Mouse (Mus musculus): ENCODE results near the gene Tnfsf13. TPM values are rescaled to one million over a fixed set of nuclear protein-coding genes. Genes with fewer than 3 reads are reported as not detected.
A peak's percentile ranks its signal among the peaks of the same experiment; 100 is the strongest.
"Not testable (repeated sequence)": the region's sequence is repeated elsewhere in the genome, so short reads cannot be mapped to it uniquely, and the experiment has no call there.

Gene Tnfsf13
- polyA plus RNA-seq (2014; fragmentation: Nextera tagmentation; extraction: Ambion mirVana) = 0.20 and 0.55 TPM in 2 replicates

DNA sequence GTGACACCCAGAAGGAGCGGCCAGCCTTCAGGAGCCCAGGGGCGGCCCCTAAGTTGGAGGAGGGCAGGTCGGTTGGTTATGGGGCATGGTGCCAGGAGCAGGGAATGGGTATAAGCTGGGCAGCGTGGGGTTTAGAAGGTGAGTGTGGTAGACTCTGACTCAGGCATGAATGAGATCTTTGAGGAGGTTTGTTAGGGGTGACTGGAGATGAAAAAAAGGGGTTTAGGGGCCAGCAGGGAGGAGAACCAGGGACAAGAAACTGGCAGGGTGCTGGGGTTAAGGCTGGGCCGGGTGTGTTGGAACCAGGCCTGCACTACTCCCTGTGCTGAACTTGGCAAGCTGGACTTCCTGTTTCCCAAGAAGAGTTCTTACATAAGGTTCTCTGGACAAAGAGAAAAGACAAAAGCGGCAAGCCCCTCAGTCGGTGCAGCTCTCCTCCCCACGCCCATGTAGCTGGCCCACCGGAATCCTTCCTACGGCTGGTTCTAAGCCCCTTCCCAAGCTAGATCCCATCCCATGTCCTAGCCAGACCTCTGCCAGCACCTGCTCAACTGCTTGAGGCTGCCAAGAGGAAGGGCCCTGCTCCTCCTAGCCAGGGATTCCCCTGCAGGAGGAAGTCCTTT, at the start of gene Tnfsf13:
Gene Tnfsf13, minus strand, starts transcription at position 259 of the 623 bp plus-strand sequence.
- peak within 1 kb of the TSS; percentile 68; the same call in 1 of the 2 replicates for H3K27ac ChIP-seq
- peak within 1 kb of the TSS; percentile 41; the same call in 1 of the 2 replicates for H3K9ac ChIP-seq
- H3K4me2 ChIP-seq (replicated peaks) = no peak within 1 kb of the TSS; the same call in 1 of the 2 replicates
- 47% methylated on average over 10 of the region's 10 CpGs for WGBS
- H3K36me3 ChIP-seq (replicated peaks; ENCODE audit: control insufficient read depth, insufficient read depth) = no peaks in the 10 kb centered on the region
- H3K4me1 ChIP-seq (replicated peaks; ENCODE audit: control insufficient read depth, insufficient read depth, low read length) = peaks cover 17% of the 10 kb centered on the region
- DNase-seq (ENCODE audit: low spot score) = no peak
- no peaks in the 10 kb centered on the region for H3K9me3 ChIP-seq (ENCODE audit: control insufficient read depth, low read length)
- ATAC-seq (ENCODE audit: low FRiP score) = no peak
- H3K27me3 ChIP-seq (ENCODE audit: control insufficient read depth, insufficient read depth, low read length) = no peaks in the 10 kb centered on the region
- H3K4me3 ChIP-seq (replicated peaks; ENCODE audit: low read length) = no peak within 1 kb of the TSS

DNA sequence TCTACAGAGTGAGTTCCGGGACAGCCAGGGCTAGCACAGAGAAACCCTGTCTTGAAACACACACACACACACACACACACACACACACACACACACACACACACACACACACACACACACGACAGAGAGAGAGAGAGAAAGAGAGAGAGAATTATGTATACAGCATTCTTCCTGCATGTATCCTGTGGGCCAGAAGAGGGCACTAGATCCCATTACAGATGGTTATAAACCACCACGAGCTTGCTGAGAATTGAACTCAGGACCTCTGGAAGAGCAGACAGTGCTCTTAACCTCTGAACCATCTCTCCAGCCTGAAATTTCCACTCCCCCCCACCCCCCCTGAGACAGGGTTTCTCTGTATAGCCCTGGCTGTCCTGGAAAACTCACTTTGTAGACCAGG, 45.8 kb upstream of the Tnfsf13 start:
- not testable (repeated sequence) for H3K27ac ChIP-seq; H3K4me2 ChIP-seq (replicated peaks); ATAC-seq (ENCODE audit: low FRiP score); H3K27me3 ChIP-seq (ENCODE audit: control insufficient read depth, insufficient read depth, low read length); H3K4me3 ChIP-seq (replicated peaks; ENCODE audit: low read length); DNase-seq (ENCODE audit: low spot score); H3K9ac ChIP-seq; H3K4me1 ChIP-seq (replicated peaks; ENCODE audit: control insufficient read depth, insufficient read depth, low read length); H3K9me3 ChIP-seq (ENCODE audit: control insufficient read depth, low read length)
- H3K36me3 ChIP-seq (replicated peaks; ENCODE audit: control insufficient read depth, insufficient read depth) = peaks cover 32% of the 10 kb centered on the region
- whole genome bisulfite sequencing = 96% methylated on average over 2 of the region's 3 CpGs

DNA sequence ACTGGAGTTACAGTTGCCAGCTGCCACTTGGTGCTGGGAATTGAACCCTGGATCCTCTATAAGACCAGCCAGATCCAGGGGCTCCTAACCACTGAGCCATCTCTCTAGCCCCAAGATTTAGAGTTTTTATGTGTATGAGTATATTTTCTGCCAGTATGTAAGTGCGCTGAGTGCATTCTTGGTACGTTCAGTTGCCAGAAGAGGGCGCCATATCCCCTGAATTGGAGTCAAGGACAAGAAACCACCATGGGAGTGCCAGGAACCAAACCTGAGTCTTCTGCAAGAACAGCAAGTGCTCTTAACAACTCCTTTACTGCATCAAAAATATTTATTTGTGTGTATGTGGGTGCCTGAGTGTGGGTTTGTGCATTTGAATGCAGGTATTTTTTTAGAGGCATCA, 43.5 kb upstream of the Tnfsf13 start:
- Histone ChIP-seq H3K27me3 (ENCODE audit: control insufficient read depth, insufficient read depth, low read length) (no peaks in the 10 kb centered on the region), H3K36me3 (replicated peaks; ENCODE audit: control insufficient read depth, insufficient read depth) (peaks cover 8% of the 10 kb centered on the region)
- 22% methylated on average over 3 of the region's 3 CpGs for WGBS

DNA sequence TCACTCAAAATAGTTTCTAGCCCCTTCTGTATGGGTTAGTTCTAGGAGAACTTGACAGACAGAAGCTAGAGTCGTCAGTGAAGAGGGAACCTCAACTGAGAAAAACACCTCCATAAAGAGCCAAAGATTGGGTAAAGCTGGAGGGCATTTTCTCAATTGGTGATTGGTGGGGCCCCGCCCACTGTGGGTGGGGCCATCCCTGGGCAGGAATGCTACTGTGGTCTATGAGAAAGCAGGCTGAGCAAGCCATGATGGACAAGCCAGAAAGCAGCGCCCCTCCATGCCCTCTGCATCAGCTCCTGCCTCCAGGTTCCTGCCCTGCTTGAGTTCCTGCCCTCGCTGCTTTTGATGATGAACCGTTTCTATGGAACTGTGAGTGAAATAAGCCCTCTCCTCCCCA, 40.4 kb upstream of the Tnfsf13 start:
- Histone ChIP-seq H3K4me1 (replicated peaks; ENCODE audit: control insufficient read depth, insufficient read depth, low read length) (no peaks in the 10 kb centered on the region), H3K27me3 (ENCODE audit: control insufficient read depth, insufficient read depth, low read length) (no peaks in the 10 kb centered on the region), H3K9ac (no peak overlapping the region), H3K4me2 (replicated peaks) (no peak overlapping the region), H3K36me3 (replicated peaks; ENCODE audit: control insufficient read depth, insufficient read depth) (no peaks in the 10 kb centered on the region), H3K9me3 (ENCODE audit: control insufficient read depth, low read length) (no peaks in the 10 kb centered on the region), H3K27ac (no peak overlapping the region), H3K4me3 (replicated peaks; ENCODE audit: low read length) (no peak overlapping the region)
- DNase-seq (ENCODE audit: low spot score) = no peak
- WGBS = 41% methylated on average over 5 of the region's 5 CpGs
- no peak for ATAC-seq (ENCODE audit: low FRiP score)

More for the DNA sequence above, 43.5 kb upstream of the Tnfsf13 start:
- no peak overlapping the region for H3K27ac ChIP-seq
- H3K4me3 ChIP-seq (replicated peaks; ENCODE audit: low read length) = no peak overlapping the region
- ATAC-seq (ENCODE audit: low FRiP score) (no peak), DNase-seq (ENCODE audit: low spot score) (peak; percentile 50)
- no peak overlapping the region for H3K4me2 ChIP-seq (replicated peaks)
- H3K4me1 ChIP-seq (replicated peaks; ENCODE audit: control insufficient read depth, insufficient read depth, low read length) = no peaks in the 10 kb centered on the region
- H3K9ac ChIP-seq = no peak overlapping the region
- H3K9me3 ChIP-seq (ENCODE audit: control insufficient read depth, low read length) = no peaks in the 10 kb centered on the region

DNA sequence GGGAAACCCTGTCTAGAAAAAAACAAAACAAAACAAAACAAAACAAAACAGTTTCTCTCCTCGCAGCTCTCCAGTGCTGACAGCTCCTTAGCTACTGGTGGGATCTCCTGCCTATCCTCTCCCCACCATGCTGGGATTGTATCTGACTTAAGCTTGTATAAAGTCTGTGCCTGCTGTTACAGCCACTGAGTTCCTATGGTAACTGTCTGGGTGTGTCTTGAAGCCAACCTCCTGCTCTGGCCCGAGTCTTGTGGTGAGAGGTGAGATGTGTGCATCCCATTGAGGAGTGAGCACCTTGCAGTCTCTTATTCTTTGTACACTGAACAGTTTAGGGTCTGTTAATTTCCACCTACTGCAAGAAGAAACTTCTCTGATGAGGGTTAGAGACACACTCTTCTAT, 37.5 kb upstream of the Tnfsf13 start:
- no peaks in the 10 kb centered on the region for H3K9me3 ChIP-seq (ENCODE audit: control insufficient read depth, low read length)
- no peak overlapping the region for H3K27ac ChIP-seq
- H3K4me1 ChIP-seq (replicated peaks; ENCODE audit: control insufficient read depth, insufficient read depth, low read length) = 0 out of 2 replicates have a peak, but pooled peaks cover 3% of the 10 kb centered on the region
- no peak overlapping the region for H3K4me3 ChIP-seq (replicated peaks; ENCODE audit: low read length)
- DNase-seq (ENCODE audit: low spot score) (no peak), ATAC-seq (ENCODE audit: low FRiP score) (no peak)
- no peak overlapping the region for H3K9ac ChIP-seq
- H3K36me3 ChIP-seq (replicated peaks; ENCODE audit: control insufficient read depth, insufficient read depth) = no peaks in the 10 kb centered on the region
- WGBS = 53% methylated on average over 2 of the region's 2 CpGs
- no peaks in the 10 kb centered on the region for H3K27me3 ChIP-seq (ENCODE audit: control insufficient read depth, insufficient read depth, low read length)
- no peak overlapping the region for H3K4me2 ChIP-seq (replicated peaks)

DNA sequence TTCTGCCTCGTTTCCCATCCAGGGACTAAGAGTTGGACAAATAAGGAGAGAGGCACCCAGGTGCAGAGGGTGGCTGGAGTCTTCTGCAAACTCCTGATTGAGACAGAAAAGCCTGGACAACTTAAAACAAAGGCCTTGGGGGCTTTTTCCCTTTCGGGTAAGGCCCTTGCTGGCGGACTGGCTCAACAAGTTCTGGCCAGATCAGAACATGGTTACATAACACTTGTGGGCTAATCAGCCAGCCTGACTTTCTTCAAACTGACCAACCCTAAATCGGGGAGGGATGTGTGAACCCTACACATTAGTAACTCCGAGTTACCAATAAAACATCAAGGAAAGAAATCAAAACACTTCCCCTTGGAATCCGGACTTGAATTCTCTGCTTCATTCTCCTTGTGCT, 35.3 kb upstream of the Tnfsf13 start:
- Histone ChIP-seq H3K9me3 (ENCODE audit: control insufficient read depth, low read length) (no peaks in the 10 kb centered on the region), H3K36me3 (replicated peaks; ENCODE audit: control insufficient read depth, insufficient read depth) (no peaks in the 10 kb centered on the region), H3K27ac (no peak overlapping the region), H3K4me1 (replicated peaks; ENCODE audit: control insufficient read depth, insufficient read depth, low read length) (0 out of 2 replicates have a peak, but pooled peaks cover 3% of the 10 kb centered on the region), H3K27me3 (ENCODE audit: control insufficient read depth, insufficient read depth, low read length) (no peaks in the 10 kb centered on the region), H3K4me3 (replicated peaks; ENCODE audit: low read length) (no peak overlapping the region), H3K4me2 (replicated peaks) (no peak overlapping the region), H3K9ac (no peak overlapping the region)
- ATAC-seq (ENCODE audit: low FRiP score) = no peak
- 88% methylated on average over 6 of the region's 6 CpGs for WGBS
- no peak for DNase-seq (ENCODE audit: low spot score)

DNA sequence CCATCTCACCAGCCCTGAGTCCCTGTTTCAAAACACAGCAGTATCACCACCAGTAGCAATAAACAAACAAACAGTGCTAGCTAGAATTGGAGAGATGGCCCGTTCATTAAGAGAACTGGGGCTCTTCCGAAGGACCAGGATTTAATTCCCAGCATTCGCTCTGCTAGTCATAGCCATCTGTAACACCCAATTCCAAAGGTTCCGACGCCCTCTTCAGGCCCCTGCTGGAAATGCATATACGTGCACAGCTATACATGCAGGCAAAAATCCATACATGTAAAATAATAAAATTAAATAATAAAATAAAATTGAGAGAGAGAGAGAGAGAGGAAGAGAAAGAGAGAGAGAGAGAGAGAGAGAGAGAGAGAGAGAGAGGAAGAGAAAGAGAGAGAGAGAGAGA, 33.8 kb upstream of the Tnfsf13 start:
- 72% methylated on average over 6 of the region's 6 CpGs for WGBS
- Histone ChIP-seq H3K27me3 (ENCODE audit: control insufficient read depth, insufficient read depth, low read length) (no peaks in the 10 kb centered on the region), H3K4me1 (replicated peaks; ENCODE audit: control insufficient read depth, insufficient read depth, low read length) (0 out of 2 replicates have a peak, but pooled peaks cover 3% of the 10 kb centered on the region), H3K9ac (no peak overlapping the region), H3K9me3 (ENCODE audit: control insufficient read depth, low read length) (no peaks in the 10 kb centered on the region), H3K27ac (no peak overlapping the region), H3K4me3 (replicated peaks; ENCODE audit: low read length) (no peak overlapping the region), H3K36me3 (replicated peaks; ENCODE audit: control insufficient read depth, insufficient read depth) (no peaks in the 10 kb centered on the region), H3K4me2 (replicated peaks) (no peak overlapping the region)
- no peak for DNase-seq (ENCODE audit: low spot score)
- no peak for ATAC-seq (ENCODE audit: low FRiP score)

DNA sequence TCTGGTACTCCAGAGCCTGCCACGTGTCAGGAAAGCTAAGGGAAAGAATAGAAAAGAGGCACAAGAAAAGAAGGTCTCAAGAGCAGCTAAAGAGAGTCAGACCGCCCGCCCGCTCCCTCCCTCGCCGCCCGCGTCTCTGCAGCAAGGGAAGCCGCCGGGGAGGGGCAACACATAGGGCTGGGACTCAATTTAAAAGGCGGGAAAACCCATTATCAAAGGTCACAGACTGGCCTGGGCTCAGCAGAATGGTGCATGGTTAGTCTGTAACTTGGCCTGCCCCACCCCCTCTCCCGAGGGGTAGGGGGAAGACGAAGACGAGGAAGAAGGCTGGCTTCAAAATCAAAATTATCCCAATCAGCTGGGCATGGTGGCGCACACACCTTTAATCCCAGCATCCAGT, 33.1 kb upstream of the Tnfsf13 start:
- WGBS = 31% methylated on average over 15 of the region's 15 CpGs
- Histone ChIP-seq H3K4me3 (replicated peaks; ENCODE audit: low read length) (no peak overlapping the region), H3K27me3 (ENCODE audit: control insufficient read depth, insufficient read depth, low read length) (no peaks in the 10 kb centered on the region), H3K4me1 (replicated peaks; ENCODE audit: control insufficient read depth, insufficient read depth, low read length) (0 out of 2 replicates have a peak, but pooled peaks cover 3% of the 10 kb centered on the region), H3K9ac (no peak overlapping the region), H3K9me3 (ENCODE audit: control insufficient read depth, low read length) (no peaks in the 10 kb centered on the region), H3K36me3 (replicated peaks; ENCODE audit: control insufficient read depth, insufficient read depth) (no peaks in the 10 kb centered on the region), H3K27ac (no peak overlapping the region), H3K4me2 (replicated peaks) (no peak overlapping the region; the same call in 1 of the 2 replicates)
- no peak for DNase-seq (ENCODE audit: low spot score)
- no peak for ATAC-seq (ENCODE audit: low FRiP score)

DNA sequence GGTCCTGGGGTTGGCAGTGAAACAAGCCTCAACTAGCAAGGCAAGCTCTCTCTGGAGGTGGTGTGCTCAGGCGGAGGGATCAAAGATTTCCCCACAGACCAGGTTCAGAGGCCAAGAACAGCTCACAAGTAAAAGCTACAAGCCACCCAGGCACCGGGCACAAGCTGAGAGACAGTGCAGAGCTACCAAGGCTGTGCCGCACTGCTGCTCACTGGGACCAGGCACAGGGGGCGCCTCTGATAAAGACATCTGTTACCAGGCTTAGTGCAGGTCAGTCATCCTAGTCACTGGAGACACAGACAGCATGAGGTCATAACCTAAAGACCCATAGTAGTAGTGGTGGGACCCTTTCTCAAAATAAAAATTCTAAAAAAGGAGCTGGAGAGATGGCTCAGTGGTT, 31.4 kb upstream of the Tnfsf13 start:
- 65% methylated on average over 4 of the region's 4 CpGs for WGBS
- no peak overlapping the region for H3K27ac ChIP-seq

More for the DNA sequence above, 31.4 kb upstream of the Tnfsf13 start:
- Histone ChIP-seq H3K9me3 (ENCODE audit: control insufficient read depth, low read length) (no peaks in the 10 kb centered on the region), H3K4me2 (replicated peaks) (no peak overlapping the region), H3K36me3 (replicated peaks; ENCODE audit: control insufficient read depth, insufficient read depth) (no peaks in the 10 kb centered on the region), H3K4me1 (replicated peaks; ENCODE audit: control insufficient read depth, insufficient read depth, low read length) (0 out of 2 replicates have a peak, but pooled peaks cover 3% of the 10 kb centered on the region), H3K4me3 (replicated peaks; ENCODE audit: low read length) (no peak overlapping the region), H3K9ac (no peak overlapping the region), H3K27me3 (ENCODE audit: control insufficient read depth, insufficient read depth, low read length) (no peaks in the 10 kb centered on the region)
- ATAC-seq (ENCODE audit: low FRiP score) (no peak), DNase-seq (ENCODE audit: low spot score) (no peak)
